22 mouse cellular contexts compared by ENCODE assay signal in the genomic region with DNA sequence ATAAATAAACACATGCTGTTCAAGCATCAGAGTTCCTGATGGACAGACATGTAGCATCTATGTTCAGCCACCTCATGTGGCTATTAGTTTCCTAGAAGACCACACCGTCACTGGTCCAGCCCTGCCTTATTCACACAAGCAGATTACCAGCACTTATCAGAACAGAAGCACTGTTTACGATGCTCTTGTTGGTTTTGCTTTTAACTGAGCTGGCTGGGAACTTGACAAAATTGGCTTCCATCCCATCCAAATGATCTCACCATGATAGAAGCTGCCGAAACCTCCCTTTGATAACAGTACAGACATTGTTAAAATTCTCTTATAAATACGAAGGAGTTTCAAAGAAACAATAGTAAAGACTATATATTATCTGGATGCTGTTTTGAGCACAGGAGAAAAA. TPM values are rescaled to one million over a fixed set of nuclear protein-coding genes. Genes with fewer than 3 reads are reported as not detected.
A peak's percentile ranks its signal among the peaks of the same experiment; 100 is the strongest.
DNase-seq lines count a peak whose midpoint lies in the region; ATAC-seq and TF ChIP-seq lines count a peak whose summit lies in the region.
"Had no signal": no experiment of that assay in that cellular context is flagged by ENCODE, and none has a peak within 500 bp of the region (broad histone marks: within the 10 kb centered on the region; RNA-seq: fewer than 3 reads in every experiment).

No protein-coding gene starts in this region.

- TF ChIP-seq CTCF in forebrain, postnatal 0 days (IDR thresholded peaks at IDR 0.05; ENCODE audit: low read depth), result no peak
- no peak for TF ChIP-seq CTCF in cerebellum, adult 2 months (IDR thresholded peaks at IDR 0.05; ENCODE audit: borderline replicate concordance, insufficient read depth, low read depth, low read length)

- no peak for ATAC-seq in heart, embryonic 11.5 days (replicated peaks; ENCODE audit: insufficient number of reproducible peaks, low FRiP score, low TSS enrichment)
- ATAC-seq in hindbrain, embryonic 15.5 days (ENCODE audit: low FRiP score, low read depth), result no peak
- ATAC-seq in hindbrain, embryonic 11.5 days (ENCODE audit: low FRiP score), result no peak
- ATAC-seq in forebrain, postnatal 0 days, result peak; percentile 43; the same call in 1 of the 2 replicates

- WGBS in heart, embryonic 11.5 days (ENCODE audit: insufficient replicate concordance), result 30% methylated on average over 4 of the region's 4 CpGs
- WGBS in hindbrain, embryonic 15.5 days, result 55% methylated on average over 4 of the region's 4 CpGs
- WGBS in hindbrain, embryonic 11.5 days, result 86% methylated on average over 4 of the region's 4 CpGs
- WGBS in forebrain, postnatal 0 days, result 10% methylated on average over 4 of the region's 4 CpGs
- WGBS in cerebellum, adult 2 months, result 12% methylated on average over 4 of the region's 4 CpGs

- 0 out of 2 replicates have a peak overlapping the region, but pooled peaks have one; percentile 6 for H3K4me2 ChIP-seq in heart, embryonic 11.5 days
- 0 out of 2 replicates have a peak overlapping the region, but pooled peaks have one; percentile 6 for H3K4me2 ChIP-seq in hindbrain, embryonic 15.5 days
- H3K4me2 ChIP-seq in hindbrain, embryonic 11.5 days (replicated peaks; ENCODE audit: low read depth, low read length), result no peak overlapping the region
- H3K4me2 ChIP-seq in forebrain, postnatal 0 days (ENCODE audit: low read depth), result peak overlapping the region; percentile 21
- H3K4me2 ChIP-seq: embryonic facial prominence, embryonic 12.5 days; limb, embryonic 13.5 days; liver, embryonic 15.5 days; midbrain, embryonic 12.5 days; neural tube, embryonic 12.5 days had no signal

- TF ChIP-seq POLR2A in cerebellum, adult 2 months (IDR thresholded peaks at IDR 0.05; ENCODE audit: borderline replicate concordance, insufficient read depth, low read length), result no peak

- H3K4me3 ChIP-seq in heart, embryonic 11.5 days (ENCODE audit: low read depth, low read length), result no peak overlapping the region
- H3K4me3 ChIP-seq in hindbrain, embryonic 15.5 days, result no peak overlapping the region
- H3K4me3 ChIP-seq in hindbrain, embryonic 11.5 days (ENCODE audit: low read depth, low read length), result no peak overlapping the region
- no peak overlapping the region; the same call in 1 of the 2 replicates for H3K4me3 ChIP-seq in forebrain, postnatal 0 days (ENCODE audit: low read depth, low read length)
- H3K4me3 ChIP-seq in cerebellum, adult 2 months (replicated peaks; ENCODE audit: insufficient read depth, low read depth, low read length), result no peak overlapping the region
- H3K4me3 ChIP-seq: embryonic facial prominence, embryonic 12.5 days; erythroblast, embryonic 14.5 days; limb, embryonic 13.5 days; liver, embryonic 15.5 days; midbrain, embryonic 12.5 days; neural tube, embryonic 12.5 days had no signal

- intact Hi-C loops in heart, postnatal 10 days (cut with DNase I), result no loop called here

- no peaks in the 10 kb centered on the region for H3K27me3 ChIP-seq in heart, embryonic 11.5 days (ENCODE audit: control insufficient read depth, insufficient read depth, low read length)
- no peaks in the 10 kb centered on the region for H3K27me3 ChIP-seq in hindbrain, embryonic 15.5 days
- no peaks in the 10 kb centered on the region for H3K27me3 ChIP-seq in hindbrain, embryonic 11.5 days (ENCODE audit: control insufficient read depth, insufficient read depth, low read length)
- H3K27me3 ChIP-seq in forebrain, postnatal 0 days (ENCODE audit: insufficient read depth, low read length), result no peaks in the 10 kb centered on the region
- H3K27me3 ChIP-seq in cerebellum, adult 2 months (ENCODE audit: control insufficient read depth, insufficient read depth, low read length), result no peaks in the 10 kb centered on the region
- H3K27me3 ChIP-seq: embryonic facial prominence, embryonic 12.5 days; limb, embryonic 13.5 days; liver, embryonic 15.5 days; midbrain, embryonic 12.5 days; neural tube, embryonic 12.5 days had no signal

- H3K9me3 ChIP-seq in heart, embryonic 11.5 days (replicated peaks; ENCODE audit: control insufficient read depth, low read length), result no peaks in the 10 kb centered on the region
- no peaks in the 10 kb centered on the region for H3K9me3 ChIP-seq in hindbrain, embryonic 15.5 days
- H3K9me3 ChIP-seq in hindbrain, embryonic 11.5 days (ENCODE audit: control insufficient read depth, low read length), result no peaks in the 10 kb centered on the region
- no peaks in the 10 kb centered on the region for H3K9me3 ChIP-seq in forebrain, postnatal 0 days (ENCODE audit: low read length)
- H3K9me3 ChIP-seq: embryonic facial prominence, embryonic 12.5 days; limb, embryonic 13.5 days; liver, embryonic 15.5 days; midbrain, embryonic 12.5 days; neural tube, embryonic 12.5 days had no signal

- H3K4me1 ChIP-seq in heart, embryonic 11.5 days (ENCODE audit: control insufficient read depth, insufficient read depth, low read length), result peaks cover 7% of the 10 kb centered on the region; the same call in 1 of the 2 replicates
- no peaks in the 10 kb centered on the region for H3K4me1 ChIP-seq in hindbrain, embryonic 15.5 days (replicated peaks)
- H3K4me1 ChIP-seq in hindbrain, embryonic 11.5 days (replicated peaks; ENCODE audit: control insufficient read depth, insufficient read depth, low read length), result no peaks in the 10 kb centered on the region
- no peaks in the 10 kb centered on the region for H3K4me1 ChIP-seq in forebrain, postnatal 0 days (ENCODE audit: insufficient read depth)
- H3K4me1 ChIP-seq in cerebellum, adult 2 months (ENCODE audit: control insufficient read depth, insufficient read depth, low read length), result no peaks in the 10 kb centered on the region
- H3K4me1 ChIP-seq: embryonic facial prominence, embryonic 12.5 days; limb, embryonic 13.5 days; liver, embryonic 15.5 days; midbrain, embryonic 12.5 days; neural tube, embryonic 12.5 days had no signal

- no peak for DNase-seq in heart, postnatal 10 days
- DNase-seq in hindbrain, embryonic 11.5 days (ENCODE audit: low spot score), result no peak
- peak; percentile 10 for DNase-seq in NIH3T3 (ENCODE audit: low read depth)
- DNase-seq in forebrain, postnatal 0 days, result peak; percentile 47
- DNase-seq in cerebellum, adult 2 months, result no peak
- DNase-seq: B cell, adult 2 months; cerebellum, adult 9-11 months; gastrocnemius, postnatal 14 days; kidney, adult 11 months; right cerebral cortex, postnatal 14 days; spleen, adult 18-20 months; thymus, postnatal 36 days had no signal

- H3K36me3 ChIP-seq in heart, embryonic 11.5 days (ENCODE audit: control insufficient read depth, insufficient read depth, low read length), result no peaks in the 10 kb centered on the region
- H3K36me3 ChIP-seq in hindbrain, embryonic 15.5 days, result no peaks in the 10 kb centered on the region
- no peaks in the 10 kb centered on the region for H3K36me3 ChIP-seq in hindbrain, embryonic 11.5 days (ENCODE audit: control insufficient read depth, insufficient read depth, low read length)
- H3K36me3 ChIP-seq in forebrain, postnatal 0 days (ENCODE audit: insufficient read depth), result no peaks in the 10 kb centered on the region
- H3K36me3 ChIP-seq: embryonic facial prominence, embryonic 12.5 days; limb, embryonic 13.5 days; liver, embryonic 15.5 days; midbrain, embryonic 12.5 days; neural tube, embryonic 12.5 days had no signal

- no peak overlapping the region for H3K9ac ChIP-seq in heart, embryonic 11.5 days (ENCODE audit: low read depth, low read length)
- H3K9ac ChIP-seq in hindbrain, embryonic 15.5 days, result no peak overlapping the region
- H3K9ac ChIP-seq in hindbrain, embryonic 11.5 days (ENCODE audit: low read depth, low read length), result no peak overlapping the region
- no peak overlapping the region for H3K9ac ChIP-seq in forebrain, postnatal 0 days
- H3K9ac ChIP-seq: embryonic facial prominence, embryonic 12.5 days; limb, embryonic 13.5 days; liver, embryonic 15.5 days; midbrain, embryonic 12.5 days; neural tube, embryonic 12.5 days had no signal

- no peak overlapping the region for H3K27ac ChIP-seq in heart, embryonic 11.5 days (ENCODE audit: low read depth, low read length)
- H3K27ac ChIP-seq in hindbrain, embryonic 15.5 days (replicated peaks), result no peak overlapping the region
- H3K27ac ChIP-seq in hindbrain, embryonic 11.5 days (ENCODE audit: low read depth, low read length), result no peak overlapping the region
- H3K27ac ChIP-seq in forebrain, postnatal 0 days (ENCODE audit: low read depth, low read length), result no peak overlapping the region
- H3K27ac ChIP-seq in cerebellum, adult 2 months (ENCODE audit: insufficient read depth, low read length), result no peak overlapping the region
- H3K27ac ChIP-seq: embryonic facial prominence, embryonic 12.5 days; limb, embryonic 13.5 days; liver, embryonic 15.5 days; midbrain, embryonic 12.5 days; neural tube, embryonic 12.5 days had no signal

RNA-seq across cellular contexts. Expression of a gene that starts 24.7 kb away (rescaled TPM):
- polyA plus RNA-seq in heart, embryonic 11.5 days (2014; fragmentation: Nextera tagmentation; extraction: Ambion mirVana), result 4.9 and 6.6 TPM in 2 replicates
- 1 to 10 TPM; 7.1 to 8.5 TPM for total RNA-seq in heart, postnatal 10 days (2021)
- polyA plus RNA-seq in hindbrain, embryonic 15.5 days (2015; fragmentation: Nextera tagmentation; extraction: Ambion mirVana), result 2.2 and 2.9 TPM in 2 replicates
- 4.5 and 5.1 TPM in 2 replicates for polyA plus RNA-seq in hindbrain, embryonic 11.5 days (2014; fragmentation: Nextera tagmentation; extraction: Ambion mirVana)
- total RNA-seq in forebrain, postnatal 0 days (2014; rRNA removed), result 7.4 and 7.8 TPM in 2 replicates
- 2.5 and 3.7 TPM in 2 replicates for polyA plus RNA-seq in forebrain, postnatal 0 days (2015; fragmentation: Nextera tagmentation; extraction: Ambion mirVana)
- polyA plus RNA-seq in cerebellum, adult 2 months (2012; rRNA removed), result 4.3 and 5.4 TPM in 2 replicates
- total RNA-seq: megakaryocyte progenitor cell, adult 5-6 weeks; monocyte, adult 5-6 weeks had no signal

Comparison
In these comparisons a context has a peak if more than half of its experiments do, and no peak if none do; other contexts are left out.
1. DNase-seq: peak in NIH3T3 (single experiment) and forebrain, postnatal 0 days (single experiment); none in heart, postnatal 10 days (0 of 2), hindbrain, embryonic 11.5 days (single experiment) and cerebellum, adult 2 months (0 of 2).